Mouse (Mus musculus): ENCODE data around the gene Slc12a3.

Slc12a3 gene

DNA sequence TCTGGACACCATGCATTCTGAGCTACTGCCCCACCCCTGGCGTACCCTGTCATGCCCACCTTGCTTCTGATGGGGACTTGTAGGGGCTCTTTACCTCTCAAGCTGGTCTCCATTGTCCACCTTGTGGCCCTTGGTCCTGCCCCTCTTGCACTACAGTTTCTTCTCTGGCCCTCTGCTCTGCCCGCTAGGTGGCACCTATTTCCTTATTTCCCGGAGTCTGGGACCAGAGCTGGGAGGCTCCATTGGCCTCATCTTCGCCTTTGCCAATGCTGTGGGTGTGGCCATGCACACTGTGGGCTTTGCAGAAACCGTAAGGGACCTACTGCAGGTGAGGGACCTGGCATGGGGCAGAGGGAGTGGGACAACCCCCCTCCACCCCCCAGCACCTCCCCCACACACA lies 4.3 kb downstream of the Slc12a3 start:
- DNase-seq (ENCODE audit: low spot score), result no peak

GRCm38 (mm10) chr8:94337559-94337958 lies 8.6 kb downstream of the Slc12a3 start:
- DNase-seq (ENCODE audit: low spot score), result no peak

GRCm38 (mm10) chr8:94340796-94341195 lies 11.8 kb downstream of the Slc12a3 start:
- no peak for DNase-seq (ENCODE audit: low spot score)

DNA sequence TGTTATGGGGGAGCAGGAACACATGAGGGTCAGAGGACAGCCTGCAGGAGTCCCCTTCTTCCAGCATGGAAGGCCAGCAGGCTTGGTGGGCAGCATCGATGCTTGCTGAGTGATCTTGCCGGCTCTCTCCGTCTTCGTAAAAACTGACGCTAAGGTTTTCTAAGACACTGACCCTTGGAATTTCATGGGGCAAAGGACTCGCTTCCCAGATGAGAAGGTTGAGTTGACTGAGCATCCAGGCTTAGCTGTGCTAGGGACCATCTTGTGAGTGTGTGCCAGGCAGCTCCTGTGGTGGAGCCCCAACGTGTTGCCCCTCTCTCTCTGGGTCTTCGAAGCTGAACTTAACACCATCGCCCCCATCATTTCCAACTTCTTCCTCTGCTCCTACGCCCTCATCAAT lies 13.7 kb downstream of the Slc12a3 start:
- no peak for DNase-seq (ENCODE audit: low spot score)

- DNase-seq (ENCODE audit: low spot score), result peak; percentile 28
These were observed 14.3 kb downstream of the Slc12a3 start for GRCm38 (mm10) chr8:94343290-94343689.

- DNase-seq (ENCODE audit: low spot score), result no peak
These were observed 14.8 kb downstream of the Slc12a3 start for GRCm38 (mm10) chr8:94343778-94344320.

- no peak for DNase-seq (ENCODE audit: low spot score)
These were observed 16.7 kb downstream of the Slc12a3 start for GRCm38 (mm10) chr8:94345657-94346056.

GRCm38 (mm10) chr8:94346264-94346663 lies 17.3 kb downstream of the Slc12a3 start:
- DNase-seq (ENCODE audit: low spot score), result no peak

- no peak for DNase-seq (ENCODE audit: low spot score)
These were observed 19.4 kb downstream of the Slc12a3 start for GRCm38 (mm10) chr8:94348425-94348824.

DNA sequence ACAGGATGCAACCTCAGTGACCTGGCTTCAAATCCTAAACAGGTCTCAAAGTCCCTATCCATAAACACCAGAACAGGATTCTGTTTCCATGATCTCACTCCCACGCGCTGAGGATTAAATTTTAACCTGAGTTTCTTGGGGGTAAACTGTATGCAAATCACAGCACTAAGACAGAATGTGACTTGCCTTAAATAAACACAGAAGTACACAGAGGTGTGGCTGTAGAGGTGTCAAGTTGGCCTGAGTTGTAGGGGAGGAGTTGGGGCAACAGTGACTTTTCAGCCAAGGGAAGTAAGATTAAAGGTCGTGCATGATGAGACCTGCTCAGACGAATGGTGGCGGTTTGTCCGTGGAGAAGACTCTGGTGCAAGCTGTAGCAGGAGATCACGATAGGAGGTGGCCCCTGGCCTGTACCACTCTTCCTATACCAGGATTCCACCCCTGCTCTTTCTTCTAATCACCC lies 25.1 kb downstream of the Slc12a3 start:
- peak; percentile 79 for DNase-seq (ENCODE audit: low spot score)

DNA sequence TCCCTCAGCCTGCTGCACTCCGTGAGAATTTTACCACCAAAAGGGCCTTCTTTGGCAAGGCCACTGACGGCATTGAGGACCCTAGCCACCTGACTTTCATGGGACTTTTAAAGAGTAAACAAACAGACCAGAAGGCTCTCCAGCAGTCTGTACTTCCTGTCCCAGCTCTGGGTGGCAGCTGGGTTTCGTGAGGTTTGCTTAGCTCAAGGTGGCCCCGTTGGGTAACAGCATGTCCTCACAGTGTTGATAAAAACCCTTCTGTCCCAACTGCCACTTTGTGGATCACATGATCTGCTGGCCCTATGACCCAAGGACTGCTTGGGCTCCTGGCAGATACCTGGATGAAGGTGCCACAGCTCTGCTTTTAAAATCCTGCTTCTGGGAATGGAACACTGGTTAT lies 25.6 kb downstream of the Slc12a3 start:
- DNase-seq (ENCODE audit: low spot score), result no peak

DNA sequence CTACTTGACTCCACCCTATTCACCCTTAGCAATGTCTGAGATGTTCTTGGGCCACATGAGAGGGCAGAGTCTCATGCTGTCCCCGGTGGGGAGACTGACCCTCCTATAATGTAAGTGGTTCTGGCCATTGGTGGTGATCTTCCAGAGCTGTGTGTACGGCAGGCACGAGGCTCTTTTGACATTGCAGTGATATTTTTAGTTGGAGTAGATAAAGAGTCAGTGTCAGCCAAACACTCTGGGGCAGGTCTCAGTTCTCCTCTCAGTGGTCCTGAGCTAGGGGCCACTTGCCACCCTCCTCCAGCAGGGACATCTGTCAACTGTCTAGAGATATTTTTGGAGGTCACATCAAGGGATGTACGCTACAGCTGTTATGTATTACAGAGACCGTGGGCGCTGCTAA lies 28.2 kb downstream of the Slc12a3 start:
- no peak for DNase-seq (ENCODE audit: low spot score)

GRCm38 (mm10) chr8:94358541-94358940 lies 29.5 kb downstream of the Slc12a3 start:
- no peak for DNase-seq (ENCODE audit: low spot score)

- DNase-seq (ENCODE audit: low spot score), result no peak
These were observed 32.9 kb downstream of the Slc12a3 start for GRCm38 (mm10) chr8:94361774-94362431.

DNA sequence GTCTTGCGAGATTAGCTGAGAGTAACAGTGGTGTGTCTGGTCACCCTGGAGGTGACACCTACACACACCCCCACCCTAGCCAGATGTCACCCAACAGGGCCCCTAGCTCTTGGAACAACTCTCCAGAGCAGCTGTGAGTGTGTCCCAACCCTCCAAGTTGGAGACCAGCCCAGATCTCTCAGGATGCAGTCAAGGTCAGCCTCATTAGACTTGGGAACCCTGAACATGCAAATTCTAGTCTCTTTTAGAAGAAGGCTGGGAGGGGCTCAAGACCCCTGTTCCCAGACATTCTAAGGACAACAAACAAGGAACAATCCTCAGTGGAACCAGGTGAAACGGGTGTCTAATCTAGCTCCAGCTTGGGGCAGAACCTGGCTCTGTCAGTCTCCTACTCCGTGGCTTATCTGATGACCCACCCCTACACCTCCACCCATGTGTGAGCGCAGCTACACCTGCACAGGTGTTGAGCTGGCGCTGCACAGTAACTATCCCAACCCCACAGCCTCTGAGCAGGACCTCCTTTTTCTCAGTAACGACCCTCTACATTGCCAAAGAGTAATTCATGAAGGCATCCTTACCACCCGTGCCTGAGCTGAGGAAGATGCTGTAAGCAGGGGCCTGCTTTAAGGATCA lies 33.7 kb downstream of the Slc12a3 start:
- no peak for DNase-seq (ENCODE audit: low spot score)

DNA sequence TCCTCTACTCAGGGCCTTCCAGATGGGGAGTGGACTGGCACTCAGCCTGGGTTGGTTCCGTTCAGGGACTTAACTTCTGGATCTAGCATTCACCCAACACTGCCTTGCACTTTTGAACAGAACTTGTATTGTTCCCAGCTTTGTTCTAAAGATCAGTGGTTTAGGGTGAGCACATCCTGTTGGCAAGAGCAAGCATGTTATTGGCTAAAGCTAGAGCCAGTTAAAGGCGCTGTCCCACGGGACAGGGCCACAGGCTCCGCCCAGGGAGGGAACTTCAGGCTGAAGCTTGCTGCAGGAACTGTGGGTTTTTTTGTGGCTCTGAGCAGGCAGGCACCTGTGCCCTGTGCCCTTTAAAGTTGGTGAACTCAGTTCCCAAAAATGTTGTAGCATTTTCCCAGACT lies 34.3 kb downstream of the Slc12a3 start:
- no peak for DNase-seq (ENCODE audit: low spot score)

DNA sequence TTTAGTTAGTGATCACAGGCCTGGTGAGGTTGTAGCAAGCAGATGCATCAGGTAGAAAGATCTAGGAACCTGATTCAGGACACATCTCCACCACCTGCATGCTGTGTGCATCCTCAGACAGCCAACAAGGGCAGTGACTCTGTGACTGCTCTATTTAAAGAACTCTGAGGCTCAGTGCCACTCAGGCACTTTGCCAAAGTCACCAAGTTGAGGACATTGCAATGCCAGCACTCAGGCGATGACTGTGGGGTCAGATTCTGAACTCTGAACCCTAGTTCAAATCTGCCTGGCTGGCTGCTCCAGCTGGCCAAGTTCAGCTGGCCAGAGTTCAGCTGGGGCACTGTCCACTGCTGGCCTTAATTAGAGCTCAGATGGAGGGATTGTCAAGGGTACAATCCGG lies 34.9 kb downstream of the Slc12a3 start:
- DNase-seq (ENCODE audit: low spot score), result no peak

DNA sequence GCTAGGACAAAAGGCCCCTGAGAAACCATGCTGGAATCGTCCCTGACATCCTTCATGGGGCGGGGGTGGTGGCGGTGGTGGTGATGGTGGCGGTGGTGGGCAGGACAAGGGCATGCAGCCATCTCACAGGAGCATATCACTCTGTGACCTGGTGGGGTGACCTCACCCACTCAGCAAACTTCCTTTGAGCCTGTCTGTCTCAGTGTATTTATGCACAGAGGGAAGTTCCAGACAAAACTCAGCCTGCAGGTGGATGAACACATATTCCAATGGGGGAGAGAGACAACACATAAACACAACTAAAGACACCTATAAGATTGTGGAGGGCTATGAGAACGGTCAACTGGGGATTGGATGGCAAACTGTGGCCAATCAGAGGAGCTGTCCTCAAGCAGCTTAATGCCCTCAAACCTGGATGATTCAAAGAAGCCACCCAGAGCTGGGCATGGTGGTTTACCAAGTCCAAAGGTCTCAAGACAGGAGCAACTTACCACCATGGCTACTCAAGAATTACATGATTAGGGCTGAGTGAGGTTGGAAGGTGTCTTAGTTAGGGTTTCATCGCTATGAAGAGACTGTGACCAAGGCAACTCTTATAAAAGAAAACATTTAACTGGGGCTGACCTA lies 35.8 kb downstream of the Slc12a3 start:
- no peak for DNase-seq (ENCODE audit: low spot score)

GRCm38 (mm10) chr8:94365410-94365981 lies 36.5 kb downstream of the Slc12a3 start:
- no peak for DNase-seq (ENCODE audit: low spot score)

- no peak for DNase-seq (ENCODE audit: low spot score)
These were observed 41.8 kb downstream of the Slc12a3 start for GRCm38 (mm10) chr8:94370839-94371238.

- no peak for DNase-seq (ENCODE audit: low spot score)
These were observed 44.1 kb downstream of the Slc12a3 start for GRCm38 (mm10) chr8:94372955-94373599.

DNA sequence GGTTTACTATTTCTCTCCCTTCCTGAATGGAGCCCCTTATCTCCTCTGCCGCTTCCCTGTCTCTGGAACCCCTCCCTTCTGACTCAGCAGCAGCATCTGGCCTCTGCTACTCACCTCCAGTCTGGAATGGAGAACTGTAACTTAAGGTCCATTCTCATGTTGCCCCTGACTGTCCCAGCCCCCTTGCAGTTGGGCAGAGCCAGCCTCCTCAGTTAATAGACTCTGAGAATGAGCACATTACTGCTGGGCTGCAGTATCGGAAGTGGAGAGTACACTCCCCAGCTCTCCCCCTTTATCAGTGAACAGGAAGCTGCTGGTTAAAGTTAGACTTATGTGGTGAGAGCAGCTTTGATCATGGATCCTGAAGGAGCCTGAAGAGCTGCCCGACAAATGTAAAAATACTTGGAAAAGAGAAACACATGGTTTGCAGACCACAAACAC lies 46.6 kb downstream of the Slc12a3 start:
- peak; percentile 32 for DNase-seq (ENCODE audit: low spot score)
